Mouse (Mus musculus) brain, embryonic 14.5 days (tissue): Measurements from ENCODE around the gene Tuba3b. TPM values are rescaled to one million over a fixed set of nuclear protein-coding genes. Genes with fewer than 3 reads are reported as not detected.
A peak's percentile ranks its signal among the peaks of the same experiment; 100 is the strongest.

Experiments used
- DNase-seq: peaks from one replicate; pipeline ENCODE4 v3.0.0-alpha.2; 2011; ENCODE audit warnings: low read depth
- CTCF ChIP-seq: fragments of 200-500 bp; IDR thresholded peaks from 2 replicates; pipeline ENCODE4 v1.5.1; 2012; ENCODE audit warnings: inconsistent platforms, mild to moderate bottlenecking, moderate library complexity, borderline replicate concordance; ENCODE audit not compliant: insufficient read depth, insufficient read length; ENCODE audit errors: extremely low read depth
- POLR2A ChIP-seq: fragments of 200-500 bp; IDR thresholded peaks from 2 replicates; pipeline ENCODE4 v1.6.1; 2012; ENCODE audit warnings: mild to moderate bottlenecking, inconsistent platforms, borderline replicate concordance; ENCODE audit not compliant: poor library complexity, insufficient read depth, insufficient read length, severe bottlenecking; ENCODE audit errors: extremely low read depth
- polyA plus RNA-seq: library from polyadenylated mRNA; depleted of rRNA; stranded (reverse); fragments of >200 nt; gene quantifications from 2 replicates; pipeline ENCODE4 v1.2.3, GENCODE M21; 2012; rRNA removed

Tuba3b gene
- polyA plus RNA-seq: not detected in 2 replicates

DNA sequence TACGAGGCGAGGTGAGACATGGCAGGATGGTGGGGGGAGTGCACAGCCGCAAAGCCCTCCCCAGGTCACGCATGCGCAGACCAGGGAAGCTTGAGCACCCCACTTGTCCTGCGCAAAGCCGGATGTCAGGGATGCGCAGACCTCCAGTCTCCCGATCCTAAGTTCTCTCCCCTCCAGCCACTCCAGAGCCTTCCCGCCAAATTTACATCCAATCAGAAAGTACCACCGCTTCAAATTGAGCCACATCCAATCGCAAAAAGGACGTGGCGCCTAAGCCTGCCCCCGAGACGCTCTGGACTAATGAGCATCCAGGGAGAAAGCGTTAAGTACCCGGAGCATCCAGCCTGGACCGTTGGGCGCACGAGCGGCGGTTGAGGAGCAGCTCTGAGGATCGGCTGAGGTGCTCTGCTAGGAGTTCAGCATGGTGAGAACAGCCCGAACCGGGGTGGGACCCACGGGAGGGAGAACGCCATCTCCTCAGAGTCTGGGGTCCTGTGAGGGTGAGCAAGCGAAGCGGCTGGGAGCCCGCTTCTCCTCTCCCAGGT, at the start of gene Tuba3b:
TSS of gene Tuba3b (plus strand) at position 92 of the 545 bp plus-strand sequence.
- DNase-seq: no peak
- TF ChIP-seq CTCF (no peak), POLR2A (no peak)

DNA sequence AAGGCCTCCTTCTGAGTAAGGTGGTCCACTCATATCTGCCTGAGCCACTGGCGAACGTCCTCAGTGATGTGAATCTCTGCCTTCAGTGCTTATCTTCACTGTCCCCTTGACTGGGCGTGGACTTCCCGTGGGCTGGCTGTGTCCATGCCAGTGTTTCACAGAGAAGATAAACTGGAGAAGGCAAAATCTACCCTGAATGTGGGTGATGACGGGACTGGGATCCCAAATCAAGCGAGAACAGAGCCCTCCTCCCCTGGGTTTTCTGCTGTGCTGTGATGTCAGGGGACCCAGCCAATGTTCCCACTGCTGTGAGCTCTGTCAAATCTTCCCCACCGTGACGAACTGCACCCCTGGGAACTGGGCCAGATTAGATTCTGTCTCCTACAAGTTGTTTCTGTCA, 48.3 kb upstream of the Tuba3b start:
- DNase-seq: no peak
- no peak for TF ChIP-seq POLR2A
- no peak for TF ChIP-seq CTCF

DNA sequence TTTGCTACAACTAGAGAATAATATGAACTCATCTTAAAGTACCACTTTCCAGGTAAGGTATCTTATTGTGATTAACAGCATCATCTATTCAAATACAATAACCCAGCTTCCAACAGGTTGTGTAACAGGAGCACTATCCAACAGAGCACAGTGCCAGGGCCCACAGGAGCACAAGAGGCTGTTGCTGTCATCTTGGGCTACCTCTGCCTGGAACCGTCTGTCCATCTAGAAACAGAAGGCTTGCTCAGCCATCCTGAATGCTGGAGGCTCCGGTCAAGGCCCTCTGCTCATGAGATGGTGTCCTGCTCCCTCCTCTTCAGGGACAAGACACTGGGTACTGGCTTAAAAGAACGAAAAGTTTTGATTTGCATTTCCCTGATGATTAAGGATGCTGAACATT, 47.7 kb upstream of the Tuba3b start:
- no peak for DNase-seq
- no peak for TF ChIP-seq POLR2A
- TF ChIP-seq CTCF: no peak

DNA sequence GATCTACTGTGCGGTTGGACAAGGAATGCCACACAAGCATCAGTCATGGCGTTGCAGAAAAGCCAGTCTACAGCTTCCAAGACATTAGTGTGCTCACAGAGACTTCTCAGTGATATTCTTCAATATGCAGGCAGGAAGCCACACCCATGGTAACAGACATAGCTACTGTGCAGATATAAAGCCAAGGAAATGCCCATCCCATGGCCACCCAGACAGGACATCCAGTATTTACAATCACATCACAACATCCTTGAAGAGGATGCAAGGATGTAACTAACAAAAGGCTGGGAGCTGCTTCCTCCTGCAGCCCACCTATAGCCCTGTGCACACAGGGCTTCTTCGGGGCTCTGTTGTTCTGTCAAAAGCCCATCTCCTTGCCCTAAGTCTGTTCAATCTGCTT, 46.9 kb upstream of the Tuba3b start:
- no peak for DNase-seq
- TF ChIP-seq CTCF (no peak), POLR2A (no peak)

DNA sequence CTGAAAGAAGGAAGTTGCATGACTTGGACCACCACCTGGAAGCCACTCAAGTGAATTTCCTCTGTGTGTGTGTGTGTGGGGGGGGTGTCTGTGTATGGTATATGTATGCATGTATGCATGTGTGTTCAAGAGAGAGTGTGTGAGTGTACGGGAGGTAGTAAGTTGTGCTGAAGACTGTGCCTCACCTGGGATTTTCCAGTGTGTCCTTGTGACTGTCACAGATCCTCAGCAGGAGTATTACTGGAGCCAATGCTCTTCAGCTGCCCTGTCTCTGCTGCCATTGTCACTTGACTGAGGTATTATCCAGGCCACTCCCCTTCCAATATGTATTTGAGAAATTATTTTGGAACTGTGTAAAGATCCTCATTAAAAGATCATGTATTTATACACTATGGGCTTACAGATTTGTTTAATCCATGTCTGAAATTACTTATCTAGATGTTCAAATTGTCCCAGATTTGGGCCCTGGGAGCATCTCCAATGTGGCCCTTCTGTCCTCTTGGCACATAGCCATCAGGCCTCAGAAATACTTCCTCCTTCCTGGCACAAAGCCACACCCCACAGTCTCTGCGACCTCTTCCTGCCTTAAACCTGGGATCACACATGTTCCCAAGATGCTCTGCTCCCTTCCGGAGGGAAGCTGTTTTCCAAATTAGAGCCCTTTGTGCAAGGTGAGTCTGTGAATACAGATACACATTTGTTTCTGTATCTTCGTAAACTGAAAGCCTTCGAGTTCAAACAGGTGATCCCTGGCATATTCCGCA, 42.1 kb upstream of the Tuba3b start:
- TF ChIP-seq CTCF: no peak
- TF ChIP-seq POLR2A: no peak
- no peak for DNase-seq

DNA sequence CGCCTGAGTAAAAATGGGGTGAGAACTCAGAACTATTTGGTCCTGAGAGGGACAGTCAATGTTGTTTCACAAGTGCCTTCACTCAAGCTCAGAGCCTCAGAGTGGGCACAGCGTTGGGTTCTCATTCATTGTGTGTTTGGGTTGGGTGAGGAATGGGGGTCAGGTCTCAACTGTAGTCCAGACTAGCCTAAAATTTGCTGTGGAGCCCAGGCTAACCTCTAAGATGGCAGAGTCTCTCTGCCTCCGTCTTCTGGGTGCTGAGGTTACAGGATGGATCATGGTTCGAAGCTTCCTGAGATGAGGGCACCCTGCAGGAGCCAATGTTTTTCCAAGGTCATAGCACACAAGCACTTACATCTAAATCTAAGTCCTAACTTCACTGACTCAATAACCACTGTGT, 38.8 kb upstream of the Tuba3b start:
- DNase-seq: no peak
- TF ChIP-seq CTCF (no peak), POLR2A (no peak)

DNA sequence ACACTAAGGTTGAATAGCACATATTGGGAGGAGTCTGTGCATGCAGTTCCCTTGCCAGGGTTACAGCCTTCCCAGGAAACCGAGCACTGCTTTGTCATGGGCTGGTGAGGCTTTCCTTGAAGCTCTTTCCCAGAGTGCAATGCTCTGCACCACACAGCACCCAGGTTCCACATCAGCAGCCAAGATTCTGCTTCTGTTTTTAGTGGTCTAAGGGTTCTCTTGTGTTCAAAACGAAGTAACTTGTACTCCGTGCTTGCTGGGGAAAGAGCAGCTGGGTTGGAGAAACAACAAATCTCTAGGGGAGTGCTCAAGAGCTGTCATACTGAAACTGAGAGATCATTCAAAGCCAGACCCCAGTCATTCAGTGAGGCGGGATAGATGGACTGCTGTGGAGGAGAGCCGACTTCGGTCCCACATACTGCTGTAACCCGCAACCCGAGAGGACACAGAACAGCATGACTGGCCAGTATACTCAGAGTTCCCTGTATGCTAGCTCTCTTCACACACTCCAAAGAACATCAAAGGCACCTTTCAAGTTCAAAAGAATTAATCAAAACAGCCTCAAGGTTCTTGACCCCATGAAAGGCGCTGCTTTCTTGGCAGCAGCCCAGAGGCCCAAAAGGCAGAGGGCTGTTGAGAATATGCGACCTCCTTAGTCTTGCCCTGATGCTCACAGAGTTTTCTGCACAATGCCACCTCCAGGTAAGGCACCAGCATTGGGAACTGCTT, 36.9 kb upstream of the Tuba3b start:
- TF ChIP-seq POLR2A (no peak), CTCF (no peak)

DNA sequence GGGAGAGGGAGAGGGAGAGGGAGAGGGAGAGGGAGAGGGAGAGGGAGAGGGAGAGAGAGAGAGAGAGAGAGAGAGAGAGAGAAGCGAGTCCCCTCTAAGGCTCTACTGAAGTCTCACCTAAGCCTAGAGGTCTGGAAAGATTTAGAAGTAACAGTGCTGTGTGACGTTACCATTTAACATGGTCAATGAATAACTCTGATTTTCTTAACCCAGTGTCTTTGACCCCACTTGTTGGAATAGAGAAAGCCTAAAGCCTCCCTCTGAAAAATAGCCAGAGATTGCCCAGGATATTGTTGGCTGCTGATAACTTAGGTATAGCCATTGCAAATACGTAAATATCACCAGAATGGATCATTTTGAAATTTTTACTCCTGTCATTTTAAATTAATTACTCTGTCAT, 35.8 kb upstream of the Tuba3b start:
- no peak for TF ChIP-seq POLR2A
- no peak for TF ChIP-seq CTCF
- DNase-seq: no peak

More for the DNA sequence above, 36.9 kb upstream of the Tuba3b start:
- DNase-seq: peak; percentile 69

DNA sequence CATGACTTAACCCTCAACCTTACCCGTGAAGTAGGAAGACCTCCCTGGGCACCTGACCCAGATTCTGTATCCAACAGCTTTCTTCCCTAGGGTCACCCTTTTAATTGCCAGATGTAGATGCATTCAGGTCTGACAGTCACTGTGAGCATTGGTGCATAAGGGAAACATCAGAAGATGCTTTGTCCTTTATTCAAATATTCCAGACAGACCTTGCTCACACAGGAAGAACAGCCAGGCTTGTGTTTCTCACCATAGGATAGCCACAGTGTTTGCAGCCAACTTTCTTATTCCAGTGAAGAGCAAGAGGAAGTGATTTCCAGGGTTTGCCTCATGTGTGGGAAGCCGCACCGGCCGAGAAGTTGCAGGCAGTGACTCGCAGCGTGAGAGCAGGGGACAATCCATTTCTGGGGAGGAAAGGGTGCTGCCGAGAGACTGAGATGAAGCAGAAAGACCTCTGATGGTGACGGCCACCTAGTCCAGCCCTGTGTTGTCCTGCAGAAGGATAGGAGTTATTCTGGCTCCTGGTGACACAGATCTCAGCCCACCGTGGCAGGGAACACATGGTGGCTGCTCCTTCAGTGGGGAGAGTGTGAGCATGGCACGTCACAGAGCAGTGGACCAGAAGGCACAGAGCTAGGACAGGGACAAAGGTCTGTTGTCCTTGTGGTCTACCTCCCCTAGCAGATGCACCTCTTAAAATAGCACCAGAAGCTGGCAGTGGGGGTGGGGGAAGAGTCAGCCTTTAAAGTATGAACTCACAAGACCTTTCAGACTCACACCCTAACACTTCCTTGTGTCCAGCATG, 34.0 kb upstream of the Tuba3b start:
- no peak for TF ChIP-seq CTCF
- no peak for TF ChIP-seq POLR2A
- DNase-seq: no peak

DNA sequence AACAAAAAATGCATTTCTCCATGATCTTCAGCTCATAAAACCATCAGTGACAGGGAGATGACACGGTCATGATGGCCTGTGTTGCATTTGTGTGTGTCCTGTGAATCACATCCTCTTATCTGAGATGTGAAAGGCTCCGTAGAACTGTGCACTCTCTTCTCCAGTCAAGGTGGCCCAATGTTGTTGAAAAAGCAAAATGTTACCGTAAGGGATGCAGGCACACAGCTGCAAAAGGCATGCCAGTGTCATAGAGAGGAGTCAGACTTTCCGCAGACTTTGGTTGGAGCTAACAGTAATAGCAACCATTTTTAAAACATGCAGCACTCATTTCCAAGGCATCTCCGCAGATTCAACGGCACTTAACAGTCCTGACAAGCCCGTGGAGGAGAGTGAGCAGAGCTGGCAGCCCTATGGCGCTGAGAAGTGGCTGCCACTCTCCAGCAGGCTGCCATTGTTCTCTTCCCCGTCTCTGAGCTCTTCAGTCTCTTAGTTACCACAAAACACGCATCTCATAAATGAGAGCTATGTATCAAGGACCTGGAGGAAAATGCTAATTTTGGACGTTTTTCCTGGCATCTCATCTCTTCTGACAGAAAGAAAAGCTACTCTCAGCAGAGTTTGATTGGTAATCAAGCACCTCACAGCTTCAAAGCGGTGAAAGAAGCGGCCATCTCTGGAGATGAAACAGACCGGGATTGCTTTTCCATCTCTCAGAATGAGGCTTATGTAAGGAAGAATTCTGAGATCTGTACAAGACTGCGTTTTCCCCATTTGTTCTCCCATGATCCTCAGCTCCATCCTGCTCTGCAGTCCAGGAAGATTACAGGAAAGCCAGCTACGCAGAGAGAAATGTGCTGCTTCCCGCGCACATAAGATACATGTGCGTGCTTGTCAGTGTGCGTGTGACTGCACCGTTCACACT, 30.2 kb upstream of the Tuba3b start:
- peak; percentile 87 for DNase-seq
- no peak for TF ChIP-seq POLR2A
- TF ChIP-seq CTCF: no peak
